Mouse (Mus musculus) ovary, adult 18-20 months (tissue): ENCODE data around the gene Hes7.

Experiments used
- DNase-seq: peaks from one replicate; pipeline ENCODE4 v3.0.0; 2022; ENCODE audit warnings: low spot score, mixed read lengths

Gene Hes7

DNA sequence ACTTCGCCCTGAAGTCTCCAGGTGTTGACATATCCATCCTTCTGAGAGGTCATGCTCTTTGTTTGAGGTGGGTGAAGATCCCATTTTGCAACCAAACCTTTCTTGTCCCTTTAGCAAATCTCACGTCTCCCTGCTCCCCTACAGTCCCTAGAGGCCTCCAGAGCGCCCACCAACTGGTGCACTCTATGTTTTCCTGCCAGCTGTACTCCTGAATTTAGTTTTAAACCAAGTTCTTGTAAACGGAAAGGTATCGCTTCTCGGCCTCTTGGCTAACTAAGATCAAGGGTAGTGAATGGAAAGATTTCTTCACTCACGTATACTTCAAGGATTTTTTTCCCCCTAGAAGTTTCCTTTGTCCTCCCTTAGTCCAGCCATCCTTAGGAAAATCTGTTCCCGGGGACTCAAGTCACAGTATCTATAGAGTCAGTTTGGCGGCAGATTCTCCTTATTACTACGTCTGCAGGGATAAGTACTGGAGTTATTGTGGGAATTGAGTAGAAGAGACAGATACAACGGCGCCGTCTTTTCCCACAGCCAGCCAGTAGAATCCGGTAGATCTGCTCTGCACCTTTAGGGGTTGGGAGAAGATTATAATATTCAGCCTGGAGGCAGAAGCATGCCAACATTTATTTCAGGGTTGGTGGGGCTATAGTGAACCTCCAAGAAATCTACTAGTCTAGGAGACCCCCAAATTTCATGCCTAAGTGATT, 603 bp upstream of the Hes7 start:
- no peak for DNase-seq

DNA sequence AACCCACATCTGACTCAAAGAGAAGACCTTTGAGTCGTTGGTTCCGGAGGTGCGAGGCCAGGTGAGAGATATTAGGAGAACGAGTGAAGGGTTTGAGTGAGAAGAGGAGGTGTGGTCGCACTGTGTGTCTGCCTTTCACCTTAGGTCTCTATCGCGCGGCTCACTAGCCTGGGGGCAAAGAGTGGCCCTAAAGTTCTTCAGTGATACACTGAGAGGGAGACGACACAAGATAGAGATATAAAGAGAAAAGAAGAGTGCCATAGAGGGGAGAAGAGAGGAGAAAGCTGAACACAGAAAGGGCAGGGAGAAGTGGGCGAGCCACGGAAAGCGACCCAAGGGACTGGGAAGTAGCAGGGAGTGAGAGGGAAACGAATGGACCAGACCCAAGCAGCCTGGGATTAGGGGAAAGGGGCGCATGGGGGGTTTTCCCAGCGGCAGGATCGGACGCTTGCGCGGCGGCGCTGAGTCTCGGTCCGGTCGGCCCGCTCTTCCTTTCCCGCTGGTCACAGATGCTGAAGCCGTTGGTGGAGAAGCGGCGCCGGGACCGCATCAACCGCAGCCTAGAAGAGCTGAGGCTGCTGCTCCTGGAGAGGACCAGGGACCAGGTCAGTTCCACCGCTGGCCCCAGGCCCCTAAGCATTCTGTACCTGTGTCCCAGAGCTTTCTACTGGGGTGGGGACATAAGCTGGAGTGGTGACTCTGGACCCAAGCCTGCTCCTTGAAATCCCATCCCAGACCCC, 967 bp downstream of the Hes7 start:
- DNase-seq: no peak

DNA sequence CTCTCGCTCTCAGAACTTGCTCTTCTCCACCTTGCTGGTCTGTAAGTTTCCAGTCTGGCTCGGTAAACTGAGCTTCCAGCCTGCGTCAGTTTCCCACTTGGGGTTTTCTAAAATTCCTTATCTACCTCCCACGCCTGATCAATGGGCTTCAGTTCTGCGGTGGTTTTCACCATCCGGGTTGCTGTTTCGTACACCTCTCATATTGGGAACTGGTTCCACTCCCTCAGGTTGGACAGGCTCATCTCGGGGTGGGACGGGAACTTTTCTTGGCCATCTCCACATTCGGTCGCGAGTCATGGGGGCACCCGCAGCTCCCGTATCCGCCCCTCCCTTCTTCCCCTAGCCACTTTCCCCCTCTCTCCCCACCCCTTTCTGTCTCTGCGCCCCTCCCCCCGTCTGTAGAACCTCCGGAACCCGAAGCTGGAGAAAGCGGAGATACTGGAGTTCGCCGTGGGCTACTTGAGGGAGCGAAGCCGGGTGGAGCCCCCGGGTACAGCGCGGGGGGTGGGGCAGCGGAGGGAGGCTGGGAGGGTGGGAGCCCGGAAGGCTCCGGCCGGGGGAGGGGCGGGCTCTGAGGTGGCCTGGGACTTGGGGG, 1.6 kb downstream of the Hes7 start:
- DNase-seq: no peak

DNA sequence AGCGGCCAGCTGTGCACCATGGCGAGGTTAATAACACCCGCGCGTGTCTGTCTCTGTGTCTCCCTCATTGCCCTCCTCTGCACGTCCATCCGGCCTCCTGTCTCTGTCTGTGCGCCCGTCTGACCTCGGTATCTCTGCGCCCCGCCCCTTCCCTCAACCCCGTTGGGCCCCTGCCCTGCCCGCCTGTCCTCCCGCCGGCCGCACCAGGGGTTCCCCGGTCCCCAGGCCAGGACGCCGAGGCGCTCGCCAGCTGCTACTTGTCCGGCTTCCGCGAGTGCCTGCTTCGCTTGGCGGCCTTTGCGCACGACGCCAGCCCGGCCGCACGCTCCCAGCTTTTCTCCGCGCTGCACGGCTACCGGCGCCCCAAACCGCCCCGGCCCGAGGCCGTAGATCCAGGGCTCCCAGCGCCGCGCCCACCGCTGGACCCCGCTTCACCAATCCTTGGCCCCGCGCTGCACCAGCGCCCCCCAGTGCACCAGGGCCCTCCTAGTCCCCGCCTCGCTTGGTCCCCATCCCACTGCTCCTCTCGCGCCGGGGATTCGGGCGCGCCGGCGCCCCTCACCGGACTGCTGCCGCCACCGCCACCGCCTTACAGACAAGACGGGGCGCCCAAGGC, 2.2 kb downstream of the Hes7 start, which contains the start of gene 9130213A22Rik:
TSS of gene 9130213A22Rik (minus strand) at position 254 of the 616 bp plus-strand sequence.
- DNase-seq: peak; percentile 85

DNA sequence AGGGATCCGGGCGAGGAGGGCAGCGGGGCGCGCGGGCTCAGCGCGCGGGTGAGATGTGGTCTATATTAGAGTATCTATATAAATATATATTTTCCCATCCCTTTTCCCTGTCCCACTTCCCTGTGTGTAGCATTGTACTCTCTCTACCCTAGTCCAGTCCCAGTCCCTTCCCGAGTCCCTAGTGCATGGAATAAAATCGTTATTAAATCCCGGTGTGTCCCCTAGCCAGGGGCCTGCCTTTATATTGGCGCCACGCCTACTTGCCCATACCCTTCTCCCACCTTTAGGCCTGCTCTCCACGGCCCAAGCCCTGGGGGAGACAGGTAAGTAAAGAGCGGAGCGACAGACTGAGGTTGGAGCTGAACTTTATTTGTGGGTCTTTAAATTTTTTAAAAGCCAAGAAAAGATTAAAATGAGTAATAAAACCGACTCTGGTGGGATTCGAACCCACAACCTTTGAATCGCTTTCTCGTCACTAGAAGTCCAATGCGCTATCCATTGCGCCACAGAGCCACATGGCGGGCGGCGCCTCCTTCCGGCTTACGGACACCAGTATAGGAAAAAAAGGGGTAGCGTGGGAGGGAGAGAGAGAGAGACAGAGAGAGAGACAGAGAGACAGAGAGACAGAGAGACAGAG, 3.0 kb downstream of the Hes7 start:
- peak; percentile 74 for DNase-seq

DNA sequence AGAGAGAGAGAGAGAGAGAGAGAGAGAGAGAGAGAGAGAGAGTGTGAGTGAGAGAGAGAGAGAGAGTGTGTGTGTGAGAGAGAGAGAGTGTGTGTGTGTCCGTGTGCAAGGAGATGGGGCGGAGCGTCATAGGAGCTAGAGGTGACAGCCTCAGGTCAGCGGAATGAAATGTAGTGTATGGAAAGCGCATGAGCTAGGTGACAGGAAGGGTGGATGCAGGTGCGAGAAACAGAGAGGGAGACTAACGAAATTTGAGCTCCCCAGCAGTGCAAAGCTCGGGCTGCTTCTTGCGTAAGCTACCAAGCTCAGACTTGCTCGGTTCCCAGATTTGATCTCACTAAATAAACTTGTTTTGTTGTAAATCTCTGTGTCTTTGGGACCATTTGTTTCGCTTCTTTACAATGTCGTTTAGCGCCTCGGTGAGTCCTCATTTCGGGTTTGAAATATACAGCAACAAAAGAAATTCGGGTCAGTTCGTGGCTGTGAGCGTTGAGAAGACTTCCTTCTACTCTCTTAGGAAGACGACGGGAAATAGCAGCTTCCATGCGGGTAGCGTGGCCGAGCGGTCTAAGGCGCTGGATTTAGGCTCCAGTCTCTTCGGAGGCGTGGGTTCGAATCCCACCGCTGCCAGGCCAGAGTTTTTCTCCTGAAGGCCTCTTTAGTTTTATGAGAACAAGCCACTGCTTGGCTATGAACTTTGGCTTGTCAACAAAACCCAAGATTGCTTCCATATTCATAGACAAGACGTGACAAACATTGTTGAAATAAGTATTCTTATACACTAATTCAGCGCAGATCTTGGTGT, 3.7 kb downstream of the Hes7 start:
- peak; percentile 79 for DNase-seq

DNA sequence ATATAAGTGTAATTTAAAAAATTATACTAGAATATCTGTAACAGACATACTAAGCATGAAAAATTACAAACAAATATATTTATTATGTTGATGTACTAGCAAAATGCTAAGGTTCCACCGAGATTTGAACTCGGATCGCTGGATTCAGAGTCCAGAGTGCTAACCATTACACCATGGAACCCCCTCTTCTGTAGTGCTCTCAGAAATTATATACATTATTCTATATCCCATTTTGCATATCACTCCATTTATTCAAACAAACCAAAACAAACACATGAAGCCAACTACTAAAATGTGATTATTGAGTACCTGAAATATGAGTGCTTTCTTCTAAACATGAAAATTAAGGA, 4.3 kb downstream of the Hes7 start:
- no peak for DNase-seq

DNA sequence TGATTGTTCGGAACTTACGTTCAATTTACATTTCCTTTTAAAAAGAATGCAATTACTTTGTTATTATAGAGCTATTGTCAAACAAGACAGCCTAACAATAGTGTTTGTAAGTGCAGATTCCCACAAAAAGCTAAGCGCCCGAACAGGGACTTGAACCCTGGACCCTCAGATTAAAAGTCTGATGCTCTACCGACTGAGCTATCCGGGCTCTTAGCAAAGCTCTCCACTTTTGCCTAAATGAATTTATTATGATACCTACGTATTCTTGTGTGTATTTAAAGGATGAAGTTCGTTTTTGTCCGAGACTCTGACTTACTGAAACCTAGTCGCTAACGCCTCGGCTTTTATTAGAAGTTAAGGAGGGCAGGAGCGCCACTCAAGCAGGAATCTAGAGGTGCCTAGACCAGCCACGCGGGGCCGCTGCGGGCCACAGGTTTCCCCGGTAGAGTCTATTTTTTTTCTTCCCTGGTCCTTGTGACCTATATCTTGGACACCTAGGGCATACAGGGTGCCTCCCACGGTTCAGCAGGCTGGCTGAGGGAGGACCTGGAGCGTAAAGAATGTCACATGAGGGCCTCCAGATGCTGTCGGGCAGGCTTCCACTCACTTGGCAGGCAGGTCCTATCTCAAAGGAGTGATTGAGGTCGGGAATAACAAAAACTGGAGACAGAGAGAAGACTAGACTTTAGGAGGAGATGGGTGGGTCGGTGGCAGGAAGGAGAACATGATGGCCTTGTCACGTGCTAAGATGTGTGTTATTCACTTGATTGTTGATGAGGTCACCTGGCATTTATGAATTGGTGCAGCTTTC, 5.0 kb downstream of the Hes7 start:
- DNase-seq: peak; percentile 75

DNA sequence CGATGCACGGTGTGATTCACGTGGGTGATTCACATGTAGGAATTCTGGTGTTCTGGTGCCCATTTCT, 5.5 kb downstream of the Hes7 start, which contains the start of gene Aloxe3:
TSS of gene Aloxe3 (plus strand) at position 45 of the 67 bp plus-strand sequence.
- no peak for DNase-seq

DNA sequence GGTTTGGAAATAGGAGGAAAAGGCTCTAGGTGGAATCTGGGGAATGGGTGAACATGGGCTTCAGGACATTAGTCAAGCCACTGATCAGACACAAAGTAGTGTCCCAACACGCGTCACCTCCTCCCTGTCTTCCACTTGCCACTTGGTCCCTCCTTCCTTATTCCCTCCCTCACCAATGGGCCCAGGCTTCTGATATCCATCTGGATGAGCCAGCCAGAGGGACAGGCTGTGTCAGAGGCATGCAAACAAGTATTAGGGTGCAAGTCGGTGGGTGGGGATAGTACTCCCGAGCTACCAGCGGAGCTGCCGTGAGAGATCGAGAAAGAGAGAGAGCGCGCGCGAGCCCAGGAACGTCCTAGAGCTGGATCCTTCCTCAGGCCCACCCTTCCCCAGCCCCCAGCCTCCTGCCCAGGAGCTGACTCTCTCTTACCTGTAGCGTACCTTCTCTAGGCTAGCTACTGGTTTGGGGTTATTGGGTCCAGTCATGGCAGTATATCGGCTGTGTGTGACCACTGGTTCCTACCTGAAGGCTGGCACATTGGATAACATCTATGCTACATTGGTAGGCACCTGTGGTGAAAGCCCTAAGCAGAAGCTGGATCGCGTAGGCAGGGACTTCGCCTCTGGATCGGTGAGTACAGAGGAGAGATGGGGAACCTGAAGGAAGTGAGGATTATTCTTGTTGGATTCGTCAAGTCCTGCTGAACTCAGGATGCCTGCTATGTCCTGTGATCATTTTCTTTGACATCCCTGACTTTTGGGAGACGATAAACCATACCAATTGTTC, 5.9 kb downstream of the Hes7 start:
- DNase-seq: no peak

DNA sequence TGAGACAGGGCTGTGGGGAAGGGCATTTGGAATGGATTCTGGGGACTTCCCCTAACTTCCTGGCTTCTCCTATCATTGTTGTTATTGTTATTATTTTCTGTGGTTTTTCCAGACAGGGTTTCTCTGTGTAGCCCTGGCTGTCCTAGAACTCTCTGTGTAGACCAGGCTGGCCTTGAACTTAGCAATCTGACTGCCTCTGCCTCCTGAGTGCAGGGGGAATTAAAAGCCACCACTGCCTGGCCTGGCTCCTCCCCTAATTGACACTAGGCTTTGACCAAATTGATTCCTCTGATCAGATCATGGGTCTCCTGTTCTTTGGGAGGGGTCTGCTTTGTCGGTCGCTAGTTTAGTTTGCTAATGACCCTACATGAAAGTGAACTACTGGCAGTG, 6.5 kb downstream of the Hes7 start:
- no peak for DNase-seq

DNA sequence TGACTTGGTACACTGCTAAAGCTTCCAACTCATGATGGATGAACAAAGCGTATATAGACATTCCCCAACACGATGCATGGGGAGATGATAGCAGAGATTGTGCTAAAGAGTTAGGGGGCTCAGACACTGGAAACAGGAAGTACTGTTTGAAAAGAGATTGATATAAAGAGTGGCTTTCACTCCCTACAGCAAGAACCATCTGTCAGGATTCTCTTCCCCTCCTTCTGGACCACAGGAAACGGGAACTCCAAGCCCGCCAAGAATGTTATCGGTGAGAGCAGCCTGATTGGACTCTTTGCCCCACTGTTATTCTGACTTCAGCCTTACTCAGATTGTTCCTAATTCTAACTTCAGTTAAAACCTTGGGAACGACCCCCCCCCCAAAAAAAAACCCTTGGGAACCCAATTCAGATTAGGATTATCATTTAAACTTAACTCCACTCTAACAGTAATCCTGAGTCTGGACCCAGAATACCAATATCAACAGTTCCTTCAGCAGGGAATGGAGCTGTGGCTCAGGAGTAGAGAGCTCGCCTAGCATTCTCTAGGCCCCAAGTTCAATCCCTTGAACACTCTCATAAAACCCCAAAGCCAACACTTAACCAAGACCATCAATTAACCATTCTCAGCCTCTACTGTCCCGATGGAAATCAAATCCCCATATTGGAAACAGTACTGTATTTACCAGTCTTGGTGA, 8.4 kb downstream of the Hes7 start:
- no peak for DNase-seq

DNA sequence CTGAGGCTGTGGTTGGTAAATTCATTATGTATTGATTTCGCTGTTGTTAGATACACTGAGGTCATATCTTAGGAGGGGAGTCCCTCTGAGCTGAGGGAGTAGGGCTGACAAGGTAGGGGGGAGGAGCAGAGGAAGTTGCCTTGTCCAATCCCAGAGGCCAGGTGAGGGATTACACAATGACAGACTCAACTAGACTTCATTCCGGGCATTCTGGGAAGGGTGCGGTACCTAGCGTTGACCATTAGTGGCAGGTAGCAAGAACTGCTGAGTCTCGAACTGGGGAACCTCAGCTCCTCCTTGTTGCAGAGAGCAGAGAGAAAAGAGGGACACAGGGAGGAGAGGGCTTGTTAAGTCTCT, 13.3 kb downstream of the Hes7 start:
- no peak for DNase-seq

DNA sequence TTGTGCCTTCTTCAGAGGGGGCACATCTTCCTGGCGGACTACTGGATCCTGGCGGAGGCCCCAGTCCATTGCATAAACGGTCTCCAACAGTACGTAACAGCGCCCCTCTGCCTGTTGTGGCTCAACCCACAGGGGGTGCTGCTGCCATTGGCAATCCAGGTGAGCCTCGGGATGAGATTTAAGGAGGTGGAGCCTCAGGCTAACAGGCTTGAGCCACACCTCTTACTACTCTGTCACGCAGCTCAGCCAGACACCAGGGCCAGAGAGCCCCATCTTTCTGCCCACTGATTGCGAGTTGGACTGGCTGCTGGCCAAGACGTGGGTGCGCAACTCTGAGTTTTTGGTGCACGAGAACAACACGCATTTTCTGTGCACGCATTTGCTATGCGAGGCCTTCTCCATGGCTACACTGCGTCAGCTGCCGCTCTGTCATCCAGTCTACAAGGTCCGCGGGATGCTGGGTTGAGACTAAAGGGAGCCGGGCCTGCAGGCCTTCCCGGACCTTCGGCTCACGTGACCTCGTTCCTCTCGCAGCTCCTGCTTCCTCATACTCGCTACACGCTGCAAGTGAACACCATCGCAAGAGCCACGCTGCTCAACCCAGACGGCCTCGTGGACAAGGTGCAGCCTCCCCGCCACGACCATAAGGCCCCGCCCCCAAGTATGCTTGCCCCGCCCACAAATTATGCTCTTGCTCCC, 13.9 kb downstream of the Hes7 start:
- peak; percentile 41 for DNase-seq

DNA sequence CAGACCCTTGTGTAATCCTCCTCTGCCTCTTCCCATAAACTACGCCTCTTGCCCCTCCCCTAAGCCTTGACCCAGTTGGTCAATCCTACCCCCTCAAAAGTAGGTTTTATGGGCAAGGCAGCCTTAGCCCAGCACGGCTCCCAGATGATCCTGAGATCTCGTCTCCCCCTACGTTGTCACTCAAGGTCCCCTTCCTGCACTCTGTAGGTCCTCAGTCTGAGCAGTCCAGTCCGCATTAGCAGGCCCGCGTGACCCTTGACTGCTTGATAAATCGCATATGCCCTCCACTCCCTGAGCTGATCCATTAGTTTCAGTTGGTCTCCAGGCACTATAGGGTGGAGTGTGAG, 14.4 kb downstream of the Hes7 start:
- DNase-seq: no peak

DNA sequence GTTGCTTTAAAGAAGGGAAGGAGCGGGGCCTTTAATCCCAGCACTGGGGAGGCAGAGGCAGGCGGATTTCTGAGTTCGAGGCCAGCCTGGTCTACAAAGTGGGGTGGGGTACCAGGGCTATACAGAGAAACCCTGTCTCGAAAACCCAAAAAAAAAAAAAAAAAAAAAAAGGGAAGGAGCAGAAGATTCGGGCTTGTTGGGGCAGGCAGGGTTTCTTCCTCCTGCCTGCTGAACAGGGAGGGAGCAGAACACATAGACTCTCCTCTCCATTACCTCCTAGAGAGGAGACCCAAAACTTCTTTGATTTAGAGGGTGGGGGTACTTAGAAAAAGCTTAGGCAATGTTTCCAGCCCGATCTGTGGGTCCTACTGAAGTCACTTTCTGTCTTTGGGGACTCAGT, 15.2 kb downstream of the Hes7 start:
- no peak for DNase-seq

DNA sequence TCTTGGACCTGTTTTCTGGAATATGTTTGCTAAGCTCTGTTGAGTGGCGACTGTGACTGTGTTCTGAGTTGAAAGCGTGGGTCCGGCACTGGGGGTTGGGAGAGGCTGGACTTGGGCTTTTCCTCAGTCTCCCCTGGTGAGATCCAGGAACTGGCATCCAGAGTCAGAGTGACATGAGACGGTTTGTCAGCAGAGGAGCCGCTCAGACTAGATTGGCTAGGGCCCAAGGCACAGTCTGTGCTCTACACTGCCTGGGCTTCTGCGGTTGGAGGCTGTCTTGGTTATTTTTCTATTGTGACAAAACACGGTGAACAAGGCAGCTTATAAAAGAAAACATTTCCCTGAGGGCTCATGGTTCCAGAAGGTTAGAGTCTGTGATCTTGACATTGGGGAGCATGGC, 27.3 kb downstream of the Hes7 start:
- DNase-seq: peak; percentile 47

DNA sequence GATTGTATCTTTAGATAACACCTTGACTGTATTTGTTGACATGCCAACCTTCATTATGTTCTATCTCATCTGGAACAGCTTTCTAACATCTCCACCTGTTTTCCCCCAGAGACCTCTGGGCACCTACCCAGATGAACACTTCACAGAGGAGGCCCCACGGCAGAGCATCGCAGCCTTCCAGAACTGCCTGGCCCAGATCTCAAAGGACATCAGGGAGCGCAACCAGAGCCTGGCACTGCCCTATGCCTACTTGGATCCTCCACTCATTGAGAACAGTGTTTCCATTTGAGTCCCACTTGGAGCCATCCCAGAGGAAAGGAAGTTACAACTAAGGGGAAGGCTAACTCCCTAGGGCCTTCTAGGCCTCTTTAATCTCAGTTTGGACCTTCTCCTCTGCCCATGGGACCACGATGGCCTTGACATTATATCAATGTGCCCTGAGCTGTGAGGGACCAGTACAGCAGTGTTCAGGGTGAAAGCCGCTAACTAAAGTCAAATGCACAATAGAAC, 28.3 kb downstream of the Hes7 start:
- no peak for DNase-seq

DNA sequence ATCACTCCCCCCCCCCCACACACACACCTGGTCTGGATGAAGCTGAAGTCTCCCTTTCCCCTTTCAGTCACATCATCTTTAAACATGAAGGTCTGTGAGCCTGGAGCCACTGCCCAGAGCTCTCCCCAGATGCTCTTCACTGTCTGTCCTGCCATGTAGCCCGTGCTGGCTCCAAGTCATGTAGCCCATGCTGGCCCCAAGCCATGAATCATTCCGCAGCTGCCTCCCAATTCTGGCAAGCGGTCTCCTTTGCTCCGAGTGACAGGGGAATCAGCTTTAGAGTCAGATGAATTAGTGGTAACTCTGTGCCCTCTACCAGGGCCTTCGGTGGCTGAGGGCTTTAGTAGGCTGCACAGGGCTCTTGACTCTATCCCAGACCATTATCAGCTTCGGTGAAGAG, 29.5 kb downstream of the Hes7 start:
- no peak for DNase-seq
